Mouse (Mus musculus): ENCODE measurements around the gene Hic1. TPM values are rescaled to one million over a fixed set of nuclear protein-coding genes. Genes with fewer than 3 reads are reported as not detected.

Gene Hic1
- polyA plus RNA-seq, 1 experiment from 2014 or later, result 16.2 TPM

DNA sequence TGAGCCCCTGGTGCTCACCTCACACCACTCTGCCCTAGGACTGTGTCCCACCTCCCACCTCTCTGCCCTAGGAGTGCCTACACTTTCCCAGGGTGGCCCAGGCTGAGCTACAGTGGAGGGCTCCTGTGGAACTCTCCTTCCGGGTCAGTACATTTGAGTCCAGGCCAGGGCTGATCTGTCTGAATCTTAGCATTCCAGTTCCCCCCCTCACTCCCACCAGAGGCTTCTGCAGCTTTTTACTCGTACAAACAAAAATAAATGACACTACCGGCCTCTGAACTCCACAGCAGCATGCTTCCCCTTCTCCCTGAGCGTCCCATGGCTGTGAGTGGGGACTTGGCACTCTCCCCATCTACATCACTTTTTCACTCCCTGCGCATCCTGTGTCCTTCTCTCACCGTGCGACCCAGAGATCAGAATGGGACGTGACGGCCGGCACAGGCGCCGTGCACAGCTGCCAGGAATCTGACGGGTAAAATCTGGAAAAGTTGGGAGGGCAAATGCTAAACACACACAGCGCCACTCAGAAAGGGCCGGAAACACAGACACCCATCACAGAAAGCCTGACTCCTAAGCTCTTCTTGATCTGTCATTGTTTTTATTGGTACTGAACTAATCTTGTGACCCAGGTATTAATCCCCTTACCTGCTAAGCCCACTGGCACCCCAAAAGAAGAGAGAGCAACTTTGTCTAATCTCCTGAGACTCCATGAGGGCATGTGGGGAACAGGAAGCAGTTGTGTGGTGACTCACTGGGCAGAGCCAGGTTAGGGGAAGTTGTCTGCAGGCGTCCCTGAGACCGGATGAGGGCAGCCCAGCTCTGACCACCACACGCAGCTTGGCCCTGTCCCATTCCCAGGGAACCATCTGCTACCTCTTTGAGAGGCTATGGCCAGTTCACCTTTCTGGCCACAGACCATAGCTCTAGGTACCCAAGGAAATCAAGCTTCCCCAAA lies 16.4 kb downstream of the Hic1 start:
- no peak overlapping the region for H3K4me2 ChIP-seq (replicated peaks; ENCODE audit: low read depth, low read length)
- 53% methylated on average over 18 of the region's 18 CpGs for WGBS
- H3K4me1 ChIP-seq (ENCODE audit: insufficient read depth, low read length), result peaks cover 43% of the 10 kb centered on the region
- peak overlapping the region; percentile 50 for H3K9ac ChIP-seq (replicated peaks; ENCODE audit: low read length)
- H3K4me3 ChIP-seq (ENCODE audit: low read length), result no peak overlapping the region
- no peaks in the 10 kb centered on the region for H3K9me3 ChIP-seq (ENCODE audit: low read length)
- peaks cover 21% of the 10 kb centered on the region for H3K36me3 ChIP-seq (ENCODE audit: insufficient read depth, low read length)
- no peaks in the 10 kb centered on the region for H3K27me3 ChIP-seq (ENCODE audit: insufficient read depth, low read length)
- ATAC-seq (ENCODE audit: low FRiP score, low TSS enrichment), result peak; percentile 69
- H3K27ac ChIP-seq (ENCODE audit: low read length), result peak overlapping the region; percentile 91

- Histone ChIP-seq H3K9ac (replicated peaks; ENCODE audit: low read length) (no peak overlapping the region), H3K27ac (ENCODE audit: low read length) (no peak overlapping the region), H3K36me3 (ENCODE audit: insufficient read depth, low read length) (peaks cover 21% of the 10 kb centered on the region), H3K9me3 (ENCODE audit: low read length) (no peaks in the 10 kb centered on the region), H3K27me3 (ENCODE audit: insufficient read depth, low read length) (no peaks in the 10 kb centered on the region), H3K4me1 (ENCODE audit: insufficient read depth, low read length) (peaks cover 41% of the 10 kb centered on the region), H3K4me3 (ENCODE audit: low read length) (no peak overlapping the region), H3K4me2 (replicated peaks; ENCODE audit: low read depth, low read length) (no peak overlapping the region)
- WGBS, result 88% methylated on average over 1 of the region's 1 CpGs
- ATAC-seq (ENCODE audit: low FRiP score, low TSS enrichment), result no peak
Observed at GRCm38 (mm10) chr11:75150346-75150745, 19.0 kb downstream of the Hic1 start.

DNA sequence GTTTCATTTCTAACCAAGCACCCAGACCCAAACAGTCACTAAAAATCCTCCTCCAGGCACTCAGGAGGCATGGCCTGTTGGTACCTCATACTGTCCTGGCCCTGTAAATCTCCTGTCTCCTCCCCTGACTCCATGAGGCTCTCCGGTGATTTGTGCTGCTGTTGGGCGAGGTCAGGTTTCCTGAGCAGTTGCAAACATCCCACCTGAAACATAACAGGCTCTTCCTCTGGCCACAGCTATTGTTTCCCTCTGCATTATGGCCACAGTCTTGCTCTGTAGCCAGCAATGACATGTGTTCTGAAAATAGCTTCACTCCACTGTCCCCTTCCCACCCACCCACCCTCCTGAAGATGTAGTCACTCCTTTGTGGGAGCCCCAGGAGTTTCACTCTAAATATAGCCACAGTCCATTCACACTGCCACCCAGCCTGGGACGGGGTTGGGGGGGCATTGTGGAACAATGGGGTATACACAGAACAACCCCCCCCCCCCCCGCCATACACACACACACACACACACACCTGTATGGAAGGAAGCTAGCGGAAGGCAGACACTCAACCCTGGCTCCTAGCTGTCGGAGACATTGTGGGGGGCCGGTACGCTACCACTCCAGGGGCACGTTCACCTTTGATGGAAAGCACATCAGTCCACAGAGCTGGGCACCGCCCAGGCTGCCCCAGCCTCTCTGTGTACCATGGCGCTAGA lies 20.8 kb downstream of the Hic1 start:
- 74% methylated on average over 10 of the region's 11 CpGs for WGBS
- Histone ChIP-seq H3K27ac (ENCODE audit: low read length) (peak overlapping the region; percentile 90), H3K4me2 (replicated peaks; ENCODE audit: low read depth, low read length) (no peak overlapping the region), H3K4me1 (ENCODE audit: insufficient read depth, low read length) (peaks cover 41% of the 10 kb centered on the region), H3K27me3 (ENCODE audit: insufficient read depth, low read length) (no peaks in the 10 kb centered on the region), H3K9me3 (ENCODE audit: low read length) (no peaks in the 10 kb centered on the region), H3K36me3 (ENCODE audit: insufficient read depth, low read length) (peaks cover 32% of the 10 kb centered on the region), H3K9ac (replicated peaks; ENCODE audit: low read length) (peak overlapping the region; percentile 22; the same call in 1 of the 2 replicates), H3K4me3 (ENCODE audit: low read length) (no peak overlapping the region)
- ATAC-seq (ENCODE audit: low FRiP score, low TSS enrichment), result peak; percentile 49; the same call in 1 of the 2 replicates

DNA sequence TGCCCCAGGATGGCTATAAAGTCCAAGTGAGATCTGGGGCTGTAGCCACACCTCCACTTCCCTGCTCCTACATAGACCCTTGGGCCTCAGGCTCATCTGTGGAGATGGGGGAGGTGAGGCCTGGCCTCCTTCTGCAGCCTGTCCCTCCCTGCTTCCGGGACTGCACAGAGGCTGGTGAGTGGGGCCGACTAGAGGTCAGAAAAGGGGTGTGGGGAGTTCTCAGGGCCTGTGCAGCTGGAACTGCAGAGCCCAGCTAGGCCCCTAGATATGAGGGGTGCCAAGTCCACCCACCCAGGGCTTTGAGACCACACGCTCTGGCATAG lies 21.5 kb downstream of the Hic1 start:
- WGBS, result 19% methylated on average over 3 of the region's 3 CpGs
- Histone ChIP-seq H3K4me3 (ENCODE audit: low read length) (no peak overlapping the region), H3K9me3 (ENCODE audit: low read length) (no peaks in the 10 kb centered on the region), H3K27ac (ENCODE audit: low read length) (peak overlapping the region; percentile 90), H3K4me2 (replicated peaks; ENCODE audit: low read depth, low read length) (no peak overlapping the region), H3K27me3 (ENCODE audit: insufficient read depth, low read length) (no peaks in the 10 kb centered on the region), H3K4me1 (ENCODE audit: insufficient read depth, low read length) (peaks cover 37% of the 10 kb centered on the region), H3K9ac (replicated peaks; ENCODE audit: low read length) (peak overlapping the region; percentile 22; the same call in 1 of the 2 replicates), H3K36me3 (ENCODE audit: insufficient read depth, low read length) (peaks cover 38% of the 10 kb centered on the region)
- peak; percentile 89 for ATAC-seq (ENCODE audit: low FRiP score, low TSS enrichment)

DNA sequence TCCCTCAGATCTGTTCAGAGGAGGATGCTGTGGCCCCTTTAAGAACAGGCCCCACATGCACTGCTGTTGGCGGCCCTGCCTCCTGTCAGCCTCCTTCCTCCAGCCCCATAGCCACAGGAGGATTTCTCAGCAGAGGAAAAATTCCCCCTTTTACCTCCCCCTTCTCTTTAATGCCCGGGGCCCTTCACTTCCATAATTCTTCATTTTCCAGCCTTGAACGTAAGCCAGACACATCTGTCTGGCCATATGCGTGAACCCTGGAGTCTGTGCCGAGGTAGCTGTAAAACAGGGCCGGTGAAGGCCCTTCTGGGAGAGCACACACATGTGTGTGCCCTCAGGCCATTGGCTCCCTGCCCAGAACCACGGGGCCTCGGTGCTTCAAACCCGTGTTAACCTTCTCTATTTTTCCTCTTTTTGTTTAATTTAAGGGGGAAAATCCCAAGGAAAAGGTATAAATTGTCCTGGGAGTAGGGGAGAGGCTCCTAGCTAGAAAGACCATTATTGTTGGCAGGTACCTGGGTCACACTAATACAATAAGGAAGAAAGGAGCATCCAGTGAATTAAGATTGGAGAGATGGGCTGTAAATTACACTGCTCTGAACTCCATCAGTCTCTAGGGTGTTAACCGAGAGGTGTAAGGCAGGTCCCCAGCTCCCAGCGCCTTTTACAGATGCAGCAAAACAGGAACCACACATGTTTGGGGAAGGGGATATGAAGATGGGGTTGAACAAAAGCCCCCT lies 22.0 kb downstream of the Hic1 start:
- Histone ChIP-seq H3K4me2 (replicated peaks; ENCODE audit: low read depth, low read length) (no peak overlapping the region), H3K27me3 (ENCODE audit: insufficient read depth, low read length) (no peaks in the 10 kb centered on the region), H3K36me3 (ENCODE audit: insufficient read depth, low read length) (peaks cover 41% of the 10 kb centered on the region), H3K9me3 (ENCODE audit: low read length) (no peaks in the 10 kb centered on the region), H3K27ac (ENCODE audit: low read length) (peak overlapping the region; percentile 90), H3K9ac (replicated peaks; ENCODE audit: low read length) (no peak overlapping the region), H3K4me3 (ENCODE audit: low read length) (no peak overlapping the region), H3K4me1 (ENCODE audit: insufficient read depth, low read length) (peaks cover 36% of the 10 kb centered on the region)
- ATAC-seq (ENCODE audit: low FRiP score, low TSS enrichment), result peak; percentile 75
- WGBS, result 16% methylated on average over 11 of the region's 11 CpGs

- Histone ChIP-seq H3K4me1 (ENCODE audit: insufficient read depth, low read length) (peaks cover 49% of the 10 kb centered on the region), H3K4me3 (ENCODE audit: low read length) (no peak overlapping the region), H3K9me3 (ENCODE audit: low read length) (no peaks in the 10 kb centered on the region), H3K36me3 (ENCODE audit: insufficient read depth, low read length) (peaks cover 34% of the 10 kb centered on the region), H3K9ac (replicated peaks; ENCODE audit: low read length) (no peak overlapping the region), H3K4me2 (replicated peaks; ENCODE audit: low read depth, low read length) (no peak overlapping the region), H3K27me3 (ENCODE audit: insufficient read depth, low read length) (no peaks in the 10 kb centered on the region), H3K27ac (ENCODE audit: low read length) (peak overlapping the region; percentile 48)
- WGBS, result 43% methylated on average over 2 of the region's 2 CpGs
- no peak for ATAC-seq (ENCODE audit: low FRiP score, low TSS enrichment)
Observed at GRCm38 (mm10) chr11:75145841-75146240, 23.5 kb downstream of the Hic1 start.

GRCm38 (mm10) chr11:75142749-75143148 lies 26.6 kb downstream of the Hic1 start:
- Histone ChIP-seq H3K9ac (replicated peaks; ENCODE audit: low read length) (no peak overlapping the region), H3K4me2 (replicated peaks; ENCODE audit: low read depth, low read length) (no peak overlapping the region), H3K27ac (ENCODE audit: low read length) (peak overlapping the region; percentile 75; the same call in 1 of the 2 replicates), H3K4me1 (ENCODE audit: insufficient read depth, low read length) (peaks cover 68% of the 10 kb centered on the region), H3K36me3 (ENCODE audit: insufficient read depth, low read length) (peaks cover 20% of the 10 kb centered on the region), H3K9me3 (ENCODE audit: low read length) (no peaks in the 10 kb centered on the region), H3K27me3 (ENCODE audit: insufficient read depth, low read length) (no peaks in the 10 kb centered on the region), H3K4me3 (ENCODE audit: low read length) (no peak overlapping the region)
- WGBS, result 81% methylated on average over 4 of the region's 4 CpGs
- ATAC-seq (ENCODE audit: low FRiP score, low TSS enrichment), result no peak

DNA sequence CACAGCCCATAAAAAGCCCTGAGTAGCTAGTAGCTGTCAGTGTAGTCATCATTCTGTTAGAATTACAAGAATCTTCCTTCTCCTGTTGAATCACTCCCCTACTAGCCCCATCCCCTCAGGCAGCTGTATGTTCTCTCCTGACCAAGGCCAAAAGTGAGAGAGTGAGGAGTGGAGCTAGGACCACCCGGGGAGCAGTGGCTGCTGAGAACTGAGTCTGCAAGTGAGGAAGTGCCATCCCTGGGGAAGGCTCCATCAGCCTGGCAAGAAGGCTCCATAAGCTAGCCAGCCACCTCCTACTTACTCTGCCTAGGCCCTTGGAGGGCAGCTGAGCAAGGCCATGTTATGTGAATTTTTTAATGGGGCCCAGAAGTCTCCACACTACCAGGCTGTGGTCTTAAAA lies 27.4 kb downstream of the Hic1 start:
- no peaks in the 10 kb centered on the region for H3K27me3 ChIP-seq (ENCODE audit: insufficient read depth, low read length)
- H3K9me3 ChIP-seq (ENCODE audit: low read length), result no peaks in the 10 kb centered on the region
- H3K4me1 ChIP-seq (ENCODE audit: insufficient read depth, low read length), result peaks cover 68% of the 10 kb centered on the region
- 24% methylated on average over 1 of the region's 1 CpGs for WGBS
- ATAC-seq (ENCODE audit: low FRiP score, low TSS enrichment), result peak; percentile 57
- no peak overlapping the region for H3K4me3 ChIP-seq (ENCODE audit: low read length)
- no peak overlapping the region for H3K4me2 ChIP-seq (replicated peaks; ENCODE audit: low read depth, low read length)
- H3K36me3 ChIP-seq (ENCODE audit: insufficient read depth, low read length), result peaks cover 20% of the 10 kb centered on the region
- H3K9ac ChIP-seq (replicated peaks; ENCODE audit: low read length), result no peak overlapping the region
- peak overlapping the region; percentile 94 for H3K27ac ChIP-seq (ENCODE audit: low read length)

- no peak overlapping the region for H3K4me3 ChIP-seq (ENCODE audit: low read length)
- no peak overlapping the region for H3K4me2 ChIP-seq (replicated peaks; ENCODE audit: low read depth, low read length)
- H3K4me1 ChIP-seq (ENCODE audit: insufficient read depth, low read length), result peaks cover 65% of the 10 kb centered on the region
- peak overlapping the region; percentile 94 for H3K27ac ChIP-seq (ENCODE audit: low read length)
- H3K9me3 ChIP-seq (ENCODE audit: low read length), result no peaks in the 10 kb centered on the region
- H3K36me3 ChIP-seq (ENCODE audit: insufficient read depth, low read length), result peaks cover 20% of the 10 kb centered on the region
- no peak for ATAC-seq (ENCODE audit: low FRiP score, low TSS enrichment)
- no peaks in the 10 kb centered on the region for H3K27me3 ChIP-seq (ENCODE audit: insufficient read depth, low read length)
- 65% methylated on average over 3 of the region's 3 CpGs for WGBS
- H3K9ac ChIP-seq (replicated peaks; ENCODE audit: low read length), result peak overlapping the region; percentile 1; the same call in 1 of the 2 replicates
Observed at GRCm38 (mm10) chr11:75141038-75141437, 28.3 kb downstream of the Hic1 start.

Data from kidney, embryonic 16.5 days (tissue).